Mouse (Mus musculus) kidney, embryonic 15.5 days (tissue): ENCODE data around the gene Cldn10. TPM values are rescaled to one million over a fixed set of nuclear protein-coding genes. Genes with fewer than 3 reads are reported as not detected.

ENCODE experiments used
- ATAC-seq: fragments of 200-750 bp; cut with Nextera tagmentation; replicated peaks from 2 replicates; pipeline ENCODE4 v1.8.0; 2017; ENCODE audit warnings: moderate TSS enrichment; ENCODE audit not compliant: low FRiP score
- H3K27ac ChIP-seq: fragments of 300-500 bp; sonication (generic); 2 replicates; pipeline ENCODE4 v1.5.1; 2015; ENCODE audit warnings: mild to moderate bottlenecking, inconsistent platforms
- H3K27me3 ChIP-seq: fragments of 300-500 bp; sonication (generic); 2 replicates; pipeline ENCODE4 v1.6.1; 2015; ENCODE audit warnings: inconsistent platforms
- H3K36me3 ChIP-seq: fragments of 300-500 bp; sonication (generic); 2 replicates; pipeline ENCODE4 v1.6.1; 2015; ENCODE audit warnings: inconsistent platforms
- H3K4me1 ChIP-seq: fragments of 300-500 bp; sonication (generic); 2 replicates; pipeline ENCODE4 v1.6.1; 2015; ENCODE audit warnings: inconsistent platforms
- H3K4me2 ChIP-seq: fragments of 300-500 bp; sonication (generic); 2 replicates; pipeline ENCODE4 v1.6.1; 2015; ENCODE audit warnings: moderate library complexity, mild to moderate bottlenecking, inconsistent platforms
- H3K4me3 ChIP-seq: fragments of 300-500 bp; sonication (generic); replicated peaks from 2 replicates; pipeline ENCODE4 v1.5.1; 2015; ENCODE audit warnings: mild to moderate bottlenecking, inconsistent platforms
- H3K9ac ChIP-seq: fragments of 300-500 bp; sonication (generic); 2 replicates; pipeline ENCODE4 v1.6.1; 2015; ENCODE audit warnings: mild to moderate bottlenecking, inconsistent platforms
- H3K9me3 ChIP-seq: fragments of 300-500 bp; sonication (generic); replicated peaks from 2 replicates; pipeline ENCODE4 v1.6.1; 2016; ENCODE audit warnings: inconsistent platforms
- WGBS: fragments of 180-500 bp; shearing (Covaris S2); methylation state at CpG from one replicate; pipeline ENCODE4 v1.1.7; 2015; ENCODE audit warnings: mixed read lengths; 5-methylcytosine and 5-hydroxymethylcytosine counted together
- polyA plus RNA-seq: library from polyadenylated mRNA; unstranded; fragments of >200 nt; fragmentation: Nextera tagmentation; extraction: Ambion mirVana; gene quantifications from 2 replicates; pipeline ENCODE4 v1.2.1, GENCODE M21; 2015

Gene Cldn10
- polyA plus RNA-seq, 1 experiment from 2014 or later = 22.8 TPM

DNA sequence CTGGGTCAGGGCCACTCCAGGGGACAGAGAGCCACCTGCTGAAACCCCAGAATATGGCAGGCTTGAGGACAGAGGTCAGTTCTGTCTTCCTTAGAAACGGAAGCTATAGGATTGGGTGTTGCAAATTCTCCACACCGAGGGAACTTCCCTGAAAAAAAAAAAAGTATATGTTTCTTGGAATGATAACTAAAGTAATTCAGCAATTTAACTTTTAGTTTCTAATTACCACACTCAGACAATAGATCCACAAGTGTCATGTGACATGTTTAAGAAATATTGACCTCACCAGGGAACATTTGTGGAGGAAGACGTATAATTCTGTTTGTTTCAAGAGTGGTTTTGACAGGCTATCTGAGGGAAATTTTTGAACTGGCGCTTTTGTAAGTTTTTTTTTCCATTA lies 43.9 kb downstream of the Cldn10 start:
- no peak overlapping the region for H3K4me3 ChIP-seq
- WGBS = 70% methylated on average over 4 of the region's 4 CpGs
- no peaks in the 10 kb centered on the region for H3K36me3 ChIP-seq
- no peak for ATAC-seq
- H3K9ac ChIP-seq = no peak overlapping the region
- H3K9me3 ChIP-seq = no peaks in the 10 kb centered on the region
- no peak overlapping the region for H3K27ac ChIP-seq
- no peak overlapping the region for H3K4me2 ChIP-seq
- peaks cover 14% of the 10 kb centered on the region for H3K4me1 ChIP-seq
- no peaks in the 10 kb centered on the region for H3K27me3 ChIP-seq

DNA sequence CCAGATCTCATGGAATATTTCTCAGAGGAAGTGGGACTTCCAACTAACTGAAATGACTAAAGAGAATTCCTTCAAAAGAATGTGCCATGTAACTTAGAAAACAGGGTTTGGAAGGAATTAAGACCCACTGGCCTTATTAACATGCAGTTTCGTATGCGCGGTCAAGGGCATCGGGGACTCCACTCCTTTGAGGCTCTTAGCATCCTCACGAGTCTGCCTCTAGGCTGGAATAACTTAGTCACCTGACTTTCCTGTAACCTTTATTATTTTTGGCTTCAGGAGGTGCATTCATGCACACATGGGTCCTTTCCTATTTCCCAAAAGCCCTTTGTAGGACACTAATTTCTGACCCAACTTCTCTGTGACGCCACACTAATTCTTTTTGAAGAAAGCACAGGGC lies 45.5 kb downstream of the Cldn10 start:
- peak overlapping the region; percentile 1; the same call in 1 of the 2 replicates for H3K27ac ChIP-seq
- H3K4me3 ChIP-seq = no peak overlapping the region
- peaks cover 14% of the 10 kb centered on the region for H3K4me1 ChIP-seq
- WGBS = 73% methylated on average over 6 of the region's 6 CpGs
- H3K9ac ChIP-seq = no peak overlapping the region
- no peaks in the 10 kb centered on the region for H3K27me3 ChIP-seq
- no peaks in the 10 kb centered on the region for H3K9me3 ChIP-seq
- no peak for ATAC-seq
- H3K36me3 ChIP-seq = no peaks in the 10 kb centered on the region
- no peak overlapping the region for H3K4me2 ChIP-seq

DNA sequence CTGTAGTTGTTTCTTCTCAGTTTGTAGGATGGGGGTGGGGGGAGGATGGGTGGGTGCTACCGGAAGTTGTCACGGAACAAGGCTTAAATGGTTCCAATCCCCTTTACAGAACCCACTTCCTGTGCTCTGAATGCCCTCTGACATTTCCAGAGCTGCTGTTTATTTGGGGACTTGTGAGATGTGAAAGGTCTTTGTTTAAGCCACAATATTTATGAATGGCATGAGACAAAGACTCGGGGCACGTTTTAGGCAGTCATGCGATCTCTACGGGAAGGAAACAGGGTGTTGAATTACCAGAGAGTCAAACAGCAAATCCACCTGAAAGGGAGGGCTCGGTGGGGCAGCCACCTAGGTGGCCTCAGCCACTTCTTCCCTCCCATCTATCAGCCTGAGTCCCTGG lies 46.6 kb downstream of the Cldn10 start:
- Histone ChIP-seq H3K27ac (peak overlapping the region; percentile 39), H3K36me3 (no peaks in the 10 kb centered on the region), H3K4me3 (no peak overlapping the region), H3K4me1 (peaks cover 14% of the 10 kb centered on the region), H3K27me3 (no peaks in the 10 kb centered on the region), H3K9me3 (no peaks in the 10 kb centered on the region), H3K9ac (no peak overlapping the region), H3K4me2 (0 out of 2 replicates have a peak overlapping the region, but pooled peaks have one; percentile 7)
- peak; percentile 51; the same call in 1 of the 2 replicates for ATAC-seq
- 3% methylated on average over 7 of the region's 7 CpGs for WGBS

DNA sequence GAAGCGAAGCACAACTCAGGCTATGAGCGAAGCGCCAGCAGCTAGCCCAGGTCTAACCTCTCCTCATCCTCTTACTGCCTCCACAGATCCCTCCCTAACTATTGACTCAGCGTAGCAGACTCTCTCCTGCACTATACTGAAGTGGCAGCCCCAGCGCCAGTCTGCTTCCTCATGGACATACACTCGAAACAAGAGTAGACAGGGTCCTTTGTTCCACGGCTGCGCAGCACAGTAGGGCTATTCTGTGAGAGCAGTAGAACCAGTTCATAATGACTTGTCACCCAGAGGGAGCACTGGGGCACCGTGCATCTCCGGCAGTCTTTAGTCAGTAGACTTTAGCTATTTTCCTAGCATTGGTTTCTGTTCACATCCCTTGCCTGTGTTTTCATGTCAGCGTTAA lies 48.4 kb downstream of the Cldn10 start:
- 91% methylated on average over 11 of the region's 11 CpGs for WGBS
- H3K27ac ChIP-seq = no peak overlapping the region

DNA sequence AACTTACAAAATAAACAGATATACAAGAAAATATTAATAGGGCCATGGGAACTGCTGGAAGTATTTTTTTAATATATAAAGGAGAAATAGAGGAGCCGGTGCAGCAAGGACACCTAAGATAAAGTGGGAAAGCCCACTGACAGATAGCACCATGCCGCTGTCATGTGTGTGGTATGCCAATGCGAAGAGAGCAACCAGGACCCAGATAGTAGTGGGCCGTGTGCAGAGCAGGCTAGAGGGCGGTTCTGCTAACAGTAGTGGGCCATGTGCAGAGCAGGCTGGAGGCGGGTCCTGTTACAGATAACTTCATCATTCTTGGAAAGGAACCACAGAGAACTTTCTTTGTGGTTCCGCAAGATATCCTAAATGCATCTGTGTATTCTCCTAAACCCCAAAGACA lies 49.0 kb downstream of the Cldn10 start:
- Histone ChIP-seq H3K36me3 (no peaks in the 10 kb centered on the region), H3K9ac (no peak overlapping the region), H3K27me3 (no peaks in the 10 kb centered on the region), H3K4me2 (no peak overlapping the region), H3K27ac (no peak overlapping the region), H3K4me3 (no peak overlapping the region), H3K4me1 (peaks cover 14% of the 10 kb centered on the region), H3K9me3 (no peaks in the 10 kb centered on the region)
- no peak for ATAC-seq
- 93% methylated on average over 7 of the region's 7 CpGs for WGBS

More for the DNA sequence above, 48.4 kb downstream of the Cldn10 start:
- ATAC-seq = no peak
- H3K4me2 ChIP-seq = no peak overlapping the region
- H3K9me3 ChIP-seq = no peaks in the 10 kb centered on the region
- H3K4me1 ChIP-seq = peaks cover 14% of the 10 kb centered on the region
- H3K4me3 ChIP-seq = no peak overlapping the region
- no peak overlapping the region for H3K9ac ChIP-seq
- H3K27me3 ChIP-seq = no peaks in the 10 kb centered on the region
- H3K36me3 ChIP-seq = no peaks in the 10 kb centered on the region

DNA sequence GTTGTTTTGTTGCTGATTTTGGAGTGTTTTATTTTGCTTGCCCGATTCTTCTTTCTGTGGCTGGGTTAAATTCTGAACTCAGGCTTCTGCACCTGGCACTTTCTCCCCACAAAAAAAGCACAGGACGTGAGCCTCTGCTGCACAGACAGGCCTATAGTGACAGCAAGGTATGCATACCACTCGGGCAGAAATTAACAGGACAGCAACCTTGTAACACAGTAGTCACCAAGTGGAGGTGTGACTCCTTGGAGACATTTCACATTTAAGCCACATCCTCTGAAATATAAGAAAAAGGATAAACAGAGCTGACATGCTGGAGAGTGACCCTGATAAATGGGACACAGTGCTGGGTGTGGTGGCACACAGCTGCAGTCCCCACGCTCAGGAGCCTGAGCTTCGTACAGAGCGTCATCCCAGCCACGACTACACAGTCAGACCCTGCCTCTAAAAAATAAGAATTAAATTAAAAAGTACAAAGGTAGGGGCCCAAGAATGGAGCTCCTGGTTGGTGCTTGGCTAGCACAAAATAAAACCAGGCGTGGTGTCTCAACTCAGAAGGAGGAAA lies 50.9 kb downstream of the Cldn10 start:
- Histone ChIP-seq H3K4me3 (no peak overlapping the region), H3K36me3 (no peaks in the 10 kb centered on the region), H3K4me1 (peaks cover 11% of the 10 kb centered on the region), H3K27ac (no peak overlapping the region), H3K27me3 (no peaks in the 10 kb centered on the region), H3K9me3 (no peaks in the 10 kb centered on the region), H3K9ac (no peak overlapping the region), H3K4me2 (no peak overlapping the region)
- peak; percentile 44; the same call in 1 of the 2 replicates for ATAC-seq
- 55% methylated on average over 8 of the region's 8 CpGs for WGBS

DNA sequence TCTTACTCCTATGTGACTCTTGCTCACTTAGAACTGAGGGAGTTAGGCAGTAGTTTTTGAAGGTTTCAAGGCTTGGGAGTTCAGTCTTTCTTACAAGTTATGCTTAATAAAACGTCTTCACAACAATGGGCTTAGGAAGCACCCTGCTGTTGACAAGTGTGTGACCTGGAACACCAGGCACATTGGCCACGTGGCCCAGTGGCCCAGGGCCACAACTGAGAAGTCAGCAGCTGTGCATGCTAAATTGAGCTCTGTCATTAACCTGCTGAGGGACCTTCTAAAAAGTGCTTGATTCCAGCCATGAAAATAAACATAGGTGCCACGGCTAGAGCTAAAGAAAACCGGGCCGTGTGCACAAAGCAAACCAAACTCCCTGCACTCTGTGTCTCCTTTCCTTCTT lies 51.7 kb downstream of the Cldn10 start:
- Histone ChIP-seq H3K27me3 (no peaks in the 10 kb centered on the region), H3K4me1 (peaks cover 7% of the 10 kb centered on the region), H3K9ac (no peak overlapping the region), H3K4me2 (no peak overlapping the region), H3K27ac (no peak overlapping the region), H3K4me3 (no peak overlapping the region), H3K9me3 (no peaks in the 10 kb centered on the region), H3K36me3 (no peaks in the 10 kb centered on the region)
- 43% methylated on average over 5 of the region's 5 CpGs for WGBS
- no peak for ATAC-seq

DNA sequence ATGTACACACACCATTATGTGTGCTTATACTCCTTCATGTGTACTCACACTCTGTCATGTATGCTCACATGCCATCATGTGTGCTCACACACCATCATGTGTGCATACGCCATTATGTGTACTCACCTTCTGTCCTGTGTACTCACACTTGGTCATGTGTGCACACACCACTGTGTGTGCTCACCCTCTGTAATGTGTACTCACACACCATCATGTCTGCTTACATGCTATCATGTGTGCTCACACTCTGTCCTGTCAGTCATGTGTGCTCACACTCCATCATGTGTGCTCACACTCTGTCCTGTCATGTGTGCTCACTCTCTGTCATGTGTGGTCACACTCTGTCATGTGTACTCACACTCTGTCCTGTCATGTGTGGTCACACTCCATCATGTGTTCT lies 52.3 kb downstream of the Cldn10 start:
- H3K4me1 ChIP-seq = peaks cover 5% of the 10 kb centered on the region; the same call in 1 of the 2 replicates
- peak; percentile 12; the same call in 1 of the 2 replicates for ATAC-seq
- no peaks in the 10 kb centered on the region for H3K36me3 ChIP-seq
- no peaks in the 10 kb centered on the region for H3K27me3 ChIP-seq
- H3K9me3 ChIP-seq = no peaks in the 10 kb centered on the region
- no peak overlapping the region for H3K9ac ChIP-seq
- no peak overlapping the region for H3K4me2 ChIP-seq
- no peak overlapping the region for H3K27ac ChIP-seq
- H3K4me3 ChIP-seq = no peak overlapping the region
- 100% methylated on average over 1 of the region's 1 CpGs for WGBS

DNA sequence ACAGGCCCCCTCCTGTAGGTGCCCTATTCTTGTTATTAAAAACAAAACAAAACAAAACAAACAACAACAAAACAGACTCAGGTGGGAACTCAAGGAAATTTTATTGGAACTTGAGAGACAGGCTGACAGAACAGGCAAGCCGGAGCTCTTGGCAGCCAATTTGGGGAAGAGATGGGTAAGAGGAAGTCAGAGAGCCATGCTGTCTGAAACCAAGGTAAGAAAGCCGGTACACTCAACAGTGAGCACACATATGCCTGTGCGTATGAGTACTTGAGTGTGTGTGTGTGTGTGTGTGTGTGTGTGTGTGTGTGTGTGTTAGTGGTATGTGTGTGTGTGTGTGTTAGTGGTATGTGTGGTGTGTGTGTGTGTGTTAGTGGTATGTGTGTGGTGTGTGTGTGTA lies 54.6 kb downstream of the Cldn10 start:
- Histone ChIP-seq H3K4me1 (peaks cover 5% of the 10 kb centered on the region; the same call in 1 of the 2 replicates), H3K27me3 (no peaks in the 10 kb centered on the region), H3K4me3 (no peak overlapping the region), H3K9me3 (no peaks in the 10 kb centered on the region), H3K27ac (no peak overlapping the region), H3K4me2 (no peak overlapping the region), H3K36me3 (no peaks in the 10 kb centered on the region), H3K9ac (no peak overlapping the region)
- ATAC-seq = no peak
- 90% methylated on average over 3 of the region's 3 CpGs for WGBS

DNA sequence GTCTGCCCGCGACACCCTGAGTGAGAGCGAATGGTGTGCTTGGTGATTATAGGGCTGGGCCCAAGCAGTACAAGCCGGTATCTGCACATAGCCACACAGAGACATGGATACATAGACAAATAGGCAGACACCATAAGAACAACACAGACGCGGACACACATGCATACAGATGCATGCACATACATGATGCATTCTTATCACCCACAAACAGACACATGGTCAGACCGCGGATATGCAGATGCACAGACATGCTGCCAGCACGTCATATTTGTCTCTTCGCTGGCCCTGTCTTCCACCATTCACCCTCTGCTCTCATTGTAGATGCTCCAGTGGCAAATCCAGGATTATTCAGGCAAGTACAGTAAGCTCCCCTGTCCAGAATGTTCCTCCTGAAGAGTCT lies 59.1 kb downstream of the Cldn10 start:
- Histone ChIP-seq H3K4me2 (no peak overlapping the region), H3K27ac (no peak overlapping the region), H3K4me1 (no peaks in the 10 kb centered on the region), H3K4me3 (no peak overlapping the region), H3K27me3 (no peaks in the 10 kb centered on the region), H3K36me3 (no peaks in the 10 kb centered on the region), H3K9ac (no peak overlapping the region), H3K9me3 (no peaks in the 10 kb centered on the region)
- ATAC-seq = no peak
- 95% methylated on average over 10 of the region's 10 CpGs for WGBS

DNA sequence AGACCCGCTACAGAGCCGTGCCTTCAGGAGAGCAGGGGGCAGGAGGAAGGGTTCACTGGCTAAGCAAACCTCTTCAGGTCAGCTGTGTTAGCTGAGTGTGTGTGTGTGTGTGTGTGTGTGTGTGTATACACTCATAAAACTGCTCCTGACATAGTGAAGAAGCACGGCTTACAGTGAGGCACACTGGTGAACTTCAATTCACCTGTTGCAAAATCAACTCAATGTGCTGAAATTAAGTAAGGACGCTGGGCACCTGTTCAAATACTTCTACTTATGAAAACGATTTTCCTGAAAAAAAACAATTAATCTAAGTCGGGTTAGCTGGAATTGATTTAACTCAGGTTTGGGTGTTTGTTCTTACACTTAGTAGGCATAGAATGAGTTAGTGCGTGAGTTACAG lies 60.5 kb downstream of the Cldn10 start:
- Histone ChIP-seq H3K4me1 (no peaks in the 10 kb centered on the region), H3K9ac (no peak overlapping the region), H3K4me2 (no peak overlapping the region), H3K27me3 (peaks cover 9% of the 10 kb centered on the region; the same call in 1 of the 2 replicates), H3K27ac (no peak overlapping the region), H3K4me3 (no peak overlapping the region), H3K9me3 (no peaks in the 10 kb centered on the region), H3K36me3 (no peaks in the 10 kb centered on the region)
- WGBS = 72% methylated on average over 7 of the region's 7 CpGs
- no peak for ATAC-seq

DNA sequence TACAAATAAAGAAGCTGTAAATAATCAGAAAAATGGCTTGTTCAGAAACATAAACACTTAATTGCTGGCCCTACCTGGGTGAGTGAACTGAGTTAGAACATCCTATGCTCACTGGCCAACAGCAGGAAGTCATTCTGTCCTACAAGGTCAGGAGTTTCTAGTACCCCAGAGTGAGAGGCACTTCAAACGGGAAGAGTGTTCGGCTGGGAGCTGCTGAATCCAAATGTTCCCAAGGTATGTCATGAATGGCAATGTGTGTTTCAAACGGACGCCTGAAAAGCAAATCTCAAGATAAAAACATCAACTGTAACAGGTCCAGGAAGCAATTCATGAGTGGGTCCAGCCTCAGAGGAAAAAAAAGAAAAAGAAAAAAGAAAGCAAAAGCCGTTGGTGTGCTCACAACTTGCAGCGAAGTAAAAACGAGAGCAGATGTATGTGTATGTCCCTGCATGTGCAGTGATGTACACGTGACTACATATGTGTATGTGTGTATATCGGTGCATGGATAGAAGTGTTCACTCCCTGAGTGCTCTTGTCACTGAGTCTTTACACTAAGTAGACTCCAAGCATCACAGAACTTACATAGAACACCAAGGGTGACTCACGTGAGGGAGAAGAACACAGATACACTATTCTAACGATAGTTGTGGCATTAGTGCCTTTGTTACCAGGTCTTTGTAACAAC lies 62.4 kb downstream of the Cldn10 start:
- 75% methylated on average over 11 of the region's 11 CpGs for WGBS
- no peaks in the 10 kb centered on the region for H3K36me3 ChIP-seq
- H3K4me3 ChIP-seq = no peak overlapping the region
- H3K27me3 ChIP-seq = peaks cover 16% of the 10 kb centered on the region
- H3K27ac ChIP-seq = no peak overlapping the region
- H3K9ac ChIP-seq = no peak overlapping the region
- H3K4me1 ChIP-seq = peaks cover 13% of the 10 kb centered on the region
- ATAC-seq = no peak
- no peaks in the 10 kb centered on the region for H3K9me3 ChIP-seq
- H3K4me2 ChIP-seq = no peak overlapping the region

DNA sequence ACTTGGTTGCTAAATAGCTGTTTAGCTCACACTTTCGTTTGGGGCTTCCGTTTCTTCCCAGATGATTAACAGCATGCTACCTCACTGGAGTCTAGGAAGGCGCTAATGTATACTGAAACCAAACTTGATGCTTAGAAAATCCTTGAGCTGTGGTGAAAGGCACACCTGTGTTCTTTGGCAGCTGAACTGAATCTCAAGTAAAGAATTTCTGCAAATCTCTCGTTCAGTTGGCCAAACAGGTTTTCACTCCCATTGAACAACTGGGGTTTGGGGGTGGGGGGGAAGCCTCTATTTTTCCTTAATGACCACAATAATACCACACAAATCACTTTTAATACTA lies 63.0 kb downstream of the Cldn10 start:
- Histone ChIP-seq H3K4me1 (peaks cover 17% of the 10 kb centered on the region), H3K36me3 (no peaks in the 10 kb centered on the region), H3K9me3 (no peaks in the 10 kb centered on the region), H3K27ac (no peak overlapping the region), H3K27me3 (peaks cover 20% of the 10 kb centered on the region), H3K4me2 (no peak overlapping the region), H3K4me3 (no peak overlapping the region), H3K9ac (no peak overlapping the region)
- ATAC-seq = no peak
- 46% methylated on average over 4 of the region's 4 CpGs for WGBS
